Mouse (Mus musculus): ENCODE data around the gene Mtf1. TPM values are rescaled to one million over a fixed set of nuclear protein-coding genes. Genes with fewer than 3 reads are reported as not detected.

Gene Mtf1
- total RNA-seq (2021), result 10 to 100 TPM; 25.1 to 29.6 TPM

DNA sequence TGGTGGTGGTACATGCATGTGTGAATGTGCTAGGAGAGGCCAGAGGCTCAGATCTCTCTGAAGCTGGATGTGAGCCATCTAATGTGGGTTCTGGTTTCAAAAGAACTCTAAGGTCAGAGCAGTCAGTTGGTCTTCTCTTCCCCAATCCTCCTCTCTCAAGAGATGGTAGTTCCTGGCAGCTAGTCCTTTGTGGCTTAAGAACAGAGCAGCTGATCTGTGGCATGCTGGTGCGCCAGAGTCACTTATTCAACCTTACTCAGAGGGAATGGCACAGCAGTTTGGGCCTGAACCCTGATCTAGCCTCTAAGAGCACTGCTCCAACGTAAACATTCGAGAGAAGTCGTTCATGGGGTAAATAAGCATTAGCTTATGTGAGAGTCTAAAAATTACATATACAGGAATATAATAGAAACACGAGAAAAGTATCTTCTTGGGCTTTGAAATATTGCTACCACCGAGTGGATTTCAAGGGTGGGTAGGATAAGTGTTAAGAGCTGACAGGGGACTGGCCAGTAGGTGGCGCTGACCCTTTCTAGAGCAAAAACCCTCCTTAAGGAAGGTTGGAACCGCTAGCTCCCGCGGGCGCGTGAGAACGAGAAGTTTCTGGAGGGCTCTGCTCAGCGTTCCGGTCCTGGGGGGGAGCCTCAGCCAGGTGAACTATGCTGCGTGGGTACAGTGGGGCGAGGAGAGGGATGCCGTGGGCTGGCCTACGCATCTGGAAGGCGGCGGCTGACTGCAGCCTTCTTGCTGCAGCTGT is at the start of gene Mtf1:
Mtf1 (plus strand) TSS at position 553 of the 757 bp plus-strand sequence.
- peak; percentile 82 for DNase-seq

GRCm38 (mm10) chr4:124752281-124753199 is 49.4 kb upstream of the Mtf1 start:
- no peak for DNase-seq

- no peak for DNase-seq
Measured at GRCm38 (mm10) chr4:124755526-124755925, 46.4 kb upstream of the Mtf1 start.

DNA sequence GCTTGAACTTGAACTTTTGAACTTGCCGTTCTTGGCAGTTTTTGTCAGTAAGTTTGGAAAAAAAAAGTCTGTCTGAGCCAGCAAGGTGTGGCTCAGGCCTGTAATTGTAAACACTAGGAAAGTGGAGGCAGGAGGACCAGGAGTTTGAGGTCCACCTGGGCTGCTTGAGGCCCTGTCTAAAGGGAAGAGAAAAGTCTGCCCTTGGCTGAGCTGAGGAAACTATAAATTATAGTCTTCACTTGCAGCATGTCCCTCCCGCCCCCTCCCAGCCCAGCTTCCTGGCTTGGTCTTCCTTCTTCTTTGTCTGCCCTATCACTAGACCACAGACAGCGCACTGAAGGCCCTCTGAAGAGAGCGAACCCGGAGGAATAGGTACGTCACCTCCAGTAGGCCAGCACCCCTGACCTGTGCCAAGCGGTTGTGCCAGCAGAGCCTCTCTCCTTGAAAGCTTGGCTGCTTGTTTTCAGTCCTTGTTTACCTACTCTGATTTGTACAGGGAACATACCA is 42.5 kb upstream of the Mtf1 start:
- DNase-seq, result no peak

GRCm38 (mm10) chr4:124761201-124761600 is 40.7 kb upstream of the Mtf1 start:
- DNase-seq, result no peak

GRCm38 (mm10) chr4:124762858-124763452 is 38.9 kb upstream of the Mtf1 start:
- no peak for DNase-seq

DNA sequence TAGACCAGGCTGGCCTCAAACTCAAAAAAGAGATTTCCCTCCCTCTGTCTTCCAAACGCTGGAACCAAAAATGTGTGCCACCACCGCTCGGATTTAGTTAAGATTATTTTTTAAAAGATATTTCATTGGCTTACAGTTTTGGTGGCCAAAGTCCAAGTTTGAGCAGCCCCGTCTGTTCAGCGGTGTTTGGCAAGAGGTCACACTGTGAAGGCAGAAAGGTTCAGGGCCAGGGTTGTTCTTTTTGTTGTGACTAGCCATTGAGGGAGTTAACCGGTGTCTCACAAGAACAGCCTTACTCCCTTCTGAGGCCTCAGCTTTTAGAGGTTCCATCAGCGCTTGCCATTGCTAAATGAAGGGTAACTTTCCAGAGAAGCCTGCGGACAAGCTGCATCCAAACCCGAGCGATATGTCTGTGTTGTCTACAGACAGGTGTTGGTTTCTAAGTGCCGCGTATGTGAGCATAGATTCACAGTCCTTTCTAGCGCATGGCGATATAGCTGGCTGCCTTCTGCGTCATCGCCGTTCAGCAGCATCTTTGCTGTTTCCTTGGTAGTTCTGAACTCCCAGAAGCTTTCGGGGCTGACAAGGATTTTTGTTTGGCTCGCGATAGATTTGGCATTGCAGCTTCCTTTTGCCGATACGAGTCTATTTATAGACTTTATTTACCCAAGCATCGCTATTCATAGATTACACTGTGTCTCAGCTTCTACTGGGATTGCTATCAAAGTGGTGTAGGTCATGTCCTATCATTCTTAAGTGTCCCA is 35.9 kb upstream of the Mtf1 start:
- no peak for DNase-seq

DNA sequence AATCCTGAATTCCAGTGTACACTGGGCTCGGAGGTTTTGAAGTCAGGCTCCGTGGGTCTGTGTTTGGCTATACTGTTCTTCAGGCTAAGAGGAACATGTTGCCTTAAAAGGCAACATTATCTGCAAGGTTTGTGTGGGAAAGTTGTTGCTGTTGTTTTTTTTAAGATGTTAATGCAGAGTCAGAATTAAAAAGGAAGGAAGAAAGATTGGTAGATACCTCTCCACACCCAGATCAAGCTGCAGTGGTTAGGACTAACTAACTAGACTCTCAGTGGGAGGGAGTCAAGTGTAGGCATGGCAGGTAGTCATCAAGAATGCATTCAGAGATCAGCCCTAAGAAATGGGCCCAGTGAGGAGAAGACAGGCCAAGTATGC is 35.4 kb upstream of the Mtf1 start:
- DNase-seq, result no peak

DNA sequence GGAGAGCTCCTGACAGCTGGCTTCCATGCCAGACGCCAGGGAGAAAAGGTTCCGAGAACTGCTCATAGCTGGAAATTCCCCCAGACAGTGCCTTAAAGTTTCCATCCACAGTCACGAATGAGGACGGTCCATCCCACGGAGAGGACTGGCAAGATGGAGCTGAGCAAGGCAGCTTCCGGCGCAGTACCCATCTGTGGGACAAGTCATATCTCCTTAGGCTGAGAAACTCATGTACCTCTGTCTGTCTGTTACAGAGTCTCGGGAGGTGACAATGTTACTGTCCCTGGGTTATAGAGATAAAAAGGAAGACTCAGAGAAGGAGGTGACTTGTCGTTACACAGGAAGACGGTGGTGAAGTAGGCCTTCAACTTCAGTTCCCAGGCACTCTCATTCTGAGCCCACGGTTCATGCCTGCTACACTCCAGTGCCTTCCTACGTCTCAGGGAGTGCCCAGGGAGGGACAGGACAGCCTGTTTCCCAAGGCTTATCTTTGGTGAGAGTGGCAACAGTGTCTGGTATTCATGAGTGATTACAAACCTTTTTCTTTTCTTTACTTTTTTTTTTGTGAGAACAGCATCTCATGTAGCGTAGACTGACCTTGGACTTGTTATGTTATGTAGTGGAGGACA is 32.8 kb upstream of the Mtf1 start:
- no peak for DNase-seq

DNA sequence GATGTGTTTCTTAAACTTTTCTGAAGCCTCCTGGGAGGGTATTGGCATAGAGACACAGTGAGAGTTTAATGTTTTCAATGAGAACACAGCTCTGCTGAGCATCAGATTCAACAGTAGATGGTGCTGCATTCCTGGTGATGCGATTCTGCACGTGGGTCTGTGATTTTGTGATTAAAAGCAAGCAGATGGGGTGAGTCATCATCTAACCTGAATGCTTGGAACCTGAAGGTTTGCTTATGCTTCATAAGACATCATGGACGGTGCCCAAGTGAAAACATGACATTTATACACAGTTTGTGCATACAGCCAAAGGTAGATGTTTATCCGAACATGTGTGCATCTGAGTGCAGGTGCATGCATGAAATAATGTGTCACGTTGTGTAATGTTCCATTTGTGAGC is 31.3 kb upstream of the Mtf1 start:
- peak in 1 of 2 experiments; percentile 10 for DNase-seq

DNA sequence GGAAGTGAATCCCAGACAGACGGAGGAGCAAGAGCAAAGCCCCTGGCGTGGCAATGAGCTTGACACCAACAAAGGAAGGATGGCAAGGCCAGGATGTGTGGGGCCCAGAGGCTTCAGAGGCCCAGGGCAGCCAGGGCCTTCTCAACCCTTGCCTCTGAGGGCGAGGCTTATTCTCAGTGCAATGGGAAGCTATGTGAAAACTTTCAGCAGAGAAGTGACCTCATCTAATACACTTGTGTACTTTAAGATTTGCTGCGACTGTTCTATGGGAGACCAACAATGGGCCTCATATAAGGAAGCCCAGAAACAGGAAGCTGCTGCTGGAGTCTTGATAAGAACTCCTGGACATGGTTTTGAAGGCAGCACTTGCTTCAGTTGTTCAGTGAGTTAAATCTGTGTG is 29.8 kb upstream of the Mtf1 start:
- DNase-seq, result no peak

DNA sequence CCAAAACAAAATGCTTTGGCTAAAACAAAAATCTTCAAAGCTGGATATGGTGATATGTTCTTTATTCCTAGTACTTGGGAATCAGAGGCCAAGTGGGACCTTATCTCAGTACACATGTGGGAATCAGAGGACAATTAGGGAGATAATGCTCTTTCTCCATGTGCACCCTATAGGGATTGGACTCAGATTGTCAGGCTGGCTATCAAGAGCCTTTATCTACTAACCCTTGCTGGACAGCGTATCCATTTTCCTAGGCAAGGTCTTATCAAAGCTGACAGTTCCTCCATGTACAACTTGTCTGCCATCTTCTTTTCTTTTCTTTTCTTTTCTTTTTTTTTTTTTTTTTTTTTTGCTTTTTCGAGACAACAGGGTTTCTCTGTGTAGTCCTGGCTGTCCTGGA is 28.5 kb upstream of the Mtf1 start:
- no peak for DNase-seq

GRCm38 (mm10) chr4:124773995-124774394 is 27.9 kb upstream of the Mtf1 start:
- no peak for DNase-seq

DNA sequence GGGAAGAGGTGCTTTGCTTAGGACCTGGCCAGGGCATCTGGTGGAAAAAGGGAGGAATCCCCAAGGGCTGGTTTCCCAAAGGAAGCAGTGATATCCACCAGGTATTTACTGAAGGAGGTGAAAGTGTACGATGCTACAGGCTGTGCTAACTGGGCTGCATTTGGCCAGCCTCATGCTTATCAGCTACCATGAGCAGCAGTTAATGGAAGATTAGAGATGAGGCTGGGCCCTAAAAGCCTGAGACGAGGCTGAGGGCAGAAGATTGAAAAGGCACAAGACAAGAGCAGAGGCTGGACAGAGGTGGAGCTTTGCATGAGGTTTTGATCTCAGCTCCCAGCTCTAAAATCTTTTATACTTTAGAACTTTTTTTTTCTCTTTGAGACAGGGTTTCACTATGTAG is 27.5 kb upstream of the Mtf1 start:
- no peak for DNase-seq

DNA sequence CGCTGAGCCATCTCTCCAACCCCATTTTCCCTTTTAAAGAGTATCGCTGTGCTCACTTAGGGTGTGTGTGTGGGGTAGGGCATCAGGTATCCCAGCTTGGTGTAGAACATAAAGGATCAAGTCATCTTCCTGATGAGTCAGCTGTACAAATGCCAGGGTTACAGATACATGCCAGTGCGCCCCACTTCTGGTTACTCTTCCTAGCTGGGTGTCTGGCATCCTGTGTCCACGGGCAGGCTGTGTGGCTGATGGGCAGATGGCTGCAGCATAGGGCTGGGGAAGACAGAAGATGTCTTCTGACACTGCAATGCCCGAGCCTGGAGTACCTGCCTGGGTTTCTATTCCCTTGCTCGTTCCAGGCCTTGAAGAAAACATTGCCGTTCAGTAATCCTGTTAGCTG is 20.5 kb upstream of the Mtf1 start:
- DNase-seq, result no peak

GRCm38 (mm10) chr4:124782395-124782794 is 19.5 kb upstream of the Mtf1 start:
- no peak for DNase-seq

DNA sequence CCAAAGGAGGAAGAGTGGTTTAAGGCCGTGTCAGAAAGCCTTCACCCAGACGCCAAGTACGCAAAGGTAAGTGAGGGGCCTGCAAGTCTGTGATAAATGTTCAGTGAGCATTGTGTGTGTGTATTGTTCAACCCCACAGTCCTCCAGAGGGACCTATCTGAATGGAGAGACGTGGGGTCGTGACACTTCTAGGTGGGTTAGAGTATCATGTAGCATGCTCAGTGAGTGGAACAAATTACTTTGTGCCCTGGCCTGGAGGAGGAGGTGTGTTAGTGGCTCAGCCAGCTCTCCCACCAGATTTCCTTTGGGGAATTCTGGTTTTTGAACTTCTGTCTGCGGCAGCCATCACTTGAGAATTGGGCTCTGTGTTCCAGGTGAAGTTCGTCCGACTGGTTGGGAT is 18.0 kb upstream of the Mtf1 start:
- no peak for DNase-seq

- no peak for DNase-seq
Measured at GRCm38 (mm10) chr4:124790013-124790412, 11.9 kb upstream of the Mtf1 start.

DNA sequence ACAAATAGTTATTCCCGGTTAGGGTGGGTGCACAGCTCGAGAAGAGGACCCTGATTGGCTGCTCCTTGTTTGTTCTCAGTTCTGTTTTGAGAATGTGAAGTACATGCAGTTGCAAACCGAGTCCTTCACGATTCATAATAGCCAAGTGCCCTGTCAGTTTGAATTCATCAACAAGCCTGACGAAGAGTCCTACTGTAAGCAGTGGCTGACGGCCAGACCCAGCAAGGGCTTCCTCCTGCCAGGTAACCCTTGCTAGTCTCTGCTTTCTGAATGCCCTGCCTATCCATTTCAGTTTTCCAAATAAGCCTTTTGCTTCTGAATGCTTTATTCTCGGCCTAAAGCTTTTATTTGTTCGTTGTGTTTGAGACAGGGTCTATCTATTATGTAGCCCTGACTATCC is 9.8 kb upstream of the Mtf1 start:
- no peak for DNase-seq

DNA sequence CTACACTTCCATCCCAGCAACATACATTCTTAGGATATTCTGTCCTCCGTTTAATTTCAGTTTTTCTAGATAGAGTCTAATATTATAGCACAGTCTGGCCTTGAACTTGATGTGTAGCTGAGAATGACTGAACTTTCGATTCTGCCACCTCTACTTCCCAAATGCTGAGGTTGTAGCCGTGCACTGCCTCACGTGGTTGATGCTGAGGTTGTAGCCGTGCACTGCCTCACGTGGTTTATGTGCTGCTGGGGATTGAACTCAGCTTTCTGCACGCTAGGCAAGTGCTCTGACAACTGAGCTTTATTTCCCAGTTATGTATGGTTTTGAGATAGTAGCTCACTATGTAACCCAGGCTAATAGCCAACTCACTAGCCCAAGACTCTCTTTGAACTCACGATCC is 5.8 kb upstream of the Mtf1 start:
- DNase-seq, result no peak

DNA sequence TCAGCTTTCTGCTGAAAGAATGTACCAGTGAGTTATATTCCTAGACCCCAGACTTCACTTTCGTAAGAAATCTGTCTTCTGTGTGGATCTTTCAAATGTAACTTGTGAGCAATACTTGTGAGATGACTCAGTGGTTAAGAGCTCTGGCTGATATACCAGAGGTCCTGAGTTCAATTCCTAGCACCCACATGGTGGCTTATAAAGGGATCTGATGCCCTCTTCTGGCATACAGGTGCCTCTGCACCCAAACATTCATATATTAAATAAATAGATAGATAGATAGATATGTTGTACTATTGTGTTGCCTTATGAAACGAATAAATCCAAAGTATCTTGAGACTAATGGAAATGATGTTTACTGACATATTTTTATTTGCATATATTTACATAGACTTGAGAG is 5.0 kb upstream of the Mtf1 start:
- no peak for DNase-seq
